Mouse (Mus musculus) cortical plate, adult 2 months (tissue): ENCODE measurements around the gene Hus1. TPM values are rescaled to one million over a fixed set of nuclear protein-coding genes. Genes with fewer than 3 reads are reported as not detected.

Experiments
- H3K27ac ChIP-seq: fragments of 200-500 bp; 2 replicates; pipeline ENCODE4 v1.5.1; 2012; ENCODE audit warnings: low read length, control low read depth, inconsistent platforms; ENCODE audit not compliant: insufficient read depth
- H3K4me1 ChIP-seq: fragments of 200-500 bp; 2 replicates; pipeline ENCODE4 v1.6.1; 2011; ENCODE audit warnings: low read length; ENCODE audit not compliant: control insufficient read depth, insufficient read depth
- H3K4me3 ChIP-seq: fragments of 200-500 bp; 2 replicates; pipeline ENCODE4 v1.5.1; 2011; ENCODE audit warnings: mild to moderate bottlenecking, low read length, control low read depth; ENCODE audit not compliant: insufficient read depth
- CTCF ChIP-seq: fragments of 200-500 bp; IDR thresholded peaks from 2 replicates; pipeline ENCODE4 v1.5.1; 2011; ENCODE audit warnings: mild to moderate bottlenecking, control low read depth, low read length; ENCODE audit not compliant: insufficient read depth; ENCODE audit errors: extremely low read depth
- POLR2A ChIP-seq: fragments of 200-500 bp; IDR thresholded peaks from 2 replicates; pipeline ENCODE4 v1.6.1; 2011; ENCODE audit warnings: mild to moderate bottlenecking, low read length, control low read depth; ENCODE audit not compliant: insufficient read depth; ENCODE audit errors: extremely low read depth
- polyA plus RNA-seq: library from polyadenylated mRNA; depleted of rRNA; stranded (reverse); fragments of >200 nt; gene quantifications from 2 replicates; pipeline ENCODE4 v1.2.3, GENCODE M21; 2012

Gene Hus1
- polyA plus RNA-seq, 1 experiment = 12.8 TPM

DNA sequence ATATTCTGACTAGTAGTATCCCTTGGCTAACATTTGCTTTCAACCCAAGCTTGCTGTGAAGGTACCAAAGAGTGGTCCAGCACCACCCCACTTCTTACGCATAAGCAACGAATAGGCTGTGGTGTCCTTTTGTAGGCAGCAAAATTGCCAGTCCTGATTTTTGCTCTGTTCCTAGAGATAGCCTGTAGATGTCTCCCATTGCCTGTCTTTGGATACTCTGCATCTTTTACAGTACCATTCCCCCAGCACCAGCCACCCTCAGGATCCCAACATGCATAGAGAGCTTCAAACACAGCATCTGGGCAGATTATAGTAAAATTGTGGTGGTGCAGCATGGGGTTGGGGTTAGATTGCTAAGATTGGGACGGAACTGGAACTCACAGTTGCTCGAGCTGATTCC, 22.9 kb downstream of the Hus1 start:
- no peak overlapping the region for H3K4me3 ChIP-seq
- H3K4me1 ChIP-seq = no peaks in the 10 kb centered on the region
- H3K27ac ChIP-seq = no peak overlapping the region
- TF ChIP-seq POLR2A (no peak), CTCF (peak; percentile 31; the same call in 1 of the 2 replicates)

DNA sequence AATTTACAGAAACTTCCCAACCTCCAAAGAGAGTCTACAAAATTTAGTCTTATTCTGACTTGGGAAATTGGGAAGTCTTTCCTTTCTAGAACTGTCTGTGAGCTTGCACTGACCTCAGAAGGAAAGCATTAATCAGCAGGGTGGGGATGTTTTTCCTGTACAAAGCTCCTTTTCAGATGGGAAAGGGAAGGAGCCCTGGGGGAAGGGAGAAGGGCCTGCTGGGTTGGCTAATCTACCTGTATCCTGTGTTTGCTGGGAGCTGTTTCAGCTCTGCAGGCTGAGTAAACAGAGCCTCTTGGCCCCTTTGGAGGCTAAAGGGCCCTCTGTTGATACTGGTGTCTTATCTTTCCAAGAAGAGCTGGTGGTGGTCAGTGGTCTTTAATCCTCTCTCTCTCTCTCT, 24.9 kb downstream of the Hus1 start:
- no peak for TF ChIP-seq CTCF
- TF ChIP-seq POLR2A = no peak
- H3K27ac ChIP-seq = no peak overlapping the region
- no peak overlapping the region for H3K4me3 ChIP-seq
- no peaks in the 10 kb centered on the region for H3K4me1 ChIP-seq

DNA sequence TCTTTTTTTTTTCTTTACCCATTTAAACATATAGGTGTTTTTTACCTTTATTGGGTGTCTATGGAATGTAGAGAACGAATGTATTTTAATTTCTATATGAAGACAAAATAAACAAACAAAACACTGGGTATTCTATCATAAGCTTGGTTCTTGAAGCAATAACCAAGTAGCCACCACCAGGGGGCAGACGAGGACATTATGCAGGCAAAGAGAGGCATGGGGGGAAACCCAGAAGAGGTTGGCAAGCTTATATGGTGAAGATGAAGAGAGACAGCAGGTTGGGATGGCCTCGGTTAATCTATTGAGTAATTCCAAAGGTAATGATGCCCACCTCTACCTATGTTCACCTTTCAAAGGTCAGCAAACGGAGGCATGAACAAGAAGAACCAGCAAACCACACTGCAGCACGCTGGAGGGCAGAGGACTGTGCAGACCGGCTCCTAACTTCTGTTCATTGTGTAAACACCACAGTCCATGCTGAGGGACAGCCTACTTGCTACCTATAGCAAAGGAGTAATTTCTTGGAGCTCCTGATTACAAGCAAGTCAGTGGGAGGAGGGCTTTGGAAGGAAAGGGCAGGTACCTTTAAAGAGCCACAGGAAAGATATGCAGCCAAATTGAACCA, 27.6 kb downstream of the Hus1 start:
- Histone ChIP-seq H3K4me1 (no peaks in the 10 kb centered on the region), H3K27ac (no peak overlapping the region), H3K4me3 (no peak overlapping the region)
- peak; percentile 65 for TF ChIP-seq CTCF
- no peak for TF ChIP-seq POLR2A

DNA sequence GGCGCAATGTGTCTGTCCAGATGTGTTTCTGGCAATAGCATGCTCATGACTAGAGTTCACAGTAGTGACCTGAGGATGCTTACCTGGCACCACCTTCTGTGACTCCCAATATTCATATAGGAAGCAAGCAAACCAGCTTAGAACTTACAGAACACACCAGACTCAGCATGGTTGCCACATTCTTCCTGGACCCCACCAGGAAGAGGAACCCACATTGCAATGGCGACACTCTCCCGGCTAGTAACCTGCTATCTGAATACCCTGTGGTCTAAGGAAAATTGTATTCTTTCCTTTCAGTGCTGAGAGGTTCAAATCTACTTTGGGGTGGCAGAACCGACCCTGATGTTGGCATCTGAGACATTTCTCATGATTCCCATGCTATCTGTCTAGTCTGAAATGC, 32.8 kb downstream of the Hus1 start:
- TF ChIP-seq CTCF (no peak), POLR2A (no peak)
- Histone ChIP-seq H3K4me3 (no peak overlapping the region), H3K4me1 (no peaks in the 10 kb centered on the region), H3K27ac (no peak overlapping the region)

DNA sequence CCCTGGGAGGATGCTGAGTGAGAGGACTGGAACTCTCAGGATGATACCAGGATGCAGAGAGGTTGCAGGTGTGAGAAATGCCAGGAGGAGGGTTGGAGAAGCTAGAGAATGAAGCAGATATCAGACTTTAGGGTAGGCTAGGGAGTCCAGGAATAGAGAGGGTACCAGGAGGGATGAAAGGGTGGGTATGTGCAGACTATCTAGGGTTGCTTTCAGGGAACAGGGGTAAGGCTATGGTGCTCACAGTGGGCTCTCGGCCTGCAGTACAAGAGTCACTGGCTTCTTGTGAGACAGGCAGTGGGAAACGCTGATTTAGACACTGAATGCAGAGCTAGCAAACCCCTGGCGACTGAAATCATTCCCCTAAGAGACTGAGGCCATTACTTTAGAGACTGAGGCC, 37.8 kb downstream of the Hus1 start, which contains the start of gene Pkd1l1:
Gene Pkd1l1, minus strand, starts transcription at position 101 of the 400 bp plus-strand sequence.
- TF ChIP-seq CTCF (no peak), POLR2A (no peak)
- H3K27ac ChIP-seq = no peak within 1 kb of the TSS
- no peak within 1 kb of the TSS for H3K4me3 ChIP-seq
- no peaks in the 10 kb centered on the region for H3K4me1 ChIP-seq

DNA sequence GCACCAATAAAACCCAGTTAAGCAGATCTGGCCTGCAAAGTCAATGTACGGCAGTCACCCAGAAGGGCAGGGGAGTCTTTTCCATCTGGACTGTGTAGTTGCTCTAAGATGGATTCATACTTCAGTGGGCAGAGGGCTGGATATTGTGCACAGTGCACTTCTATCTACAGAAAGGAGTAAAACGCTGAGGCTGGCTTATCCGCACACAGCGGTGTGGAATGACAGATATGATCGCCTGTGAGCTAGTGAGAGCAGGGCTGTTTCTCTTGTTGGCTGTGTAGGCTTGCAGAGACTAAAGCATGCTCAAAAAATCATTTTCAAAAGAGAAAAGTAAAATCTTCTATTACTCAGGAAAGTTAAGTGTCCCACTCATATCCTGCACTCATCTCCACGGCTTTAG, 38.9 kb downstream of the Hus1 start:
- Histone ChIP-seq H3K4me3 (no peak overlapping the region), H3K27ac (no peak overlapping the region), H3K4me1 (no peaks in the 10 kb centered on the region)
- TF ChIP-seq CTCF = no peak
- no peak for TF ChIP-seq POLR2A

DNA sequence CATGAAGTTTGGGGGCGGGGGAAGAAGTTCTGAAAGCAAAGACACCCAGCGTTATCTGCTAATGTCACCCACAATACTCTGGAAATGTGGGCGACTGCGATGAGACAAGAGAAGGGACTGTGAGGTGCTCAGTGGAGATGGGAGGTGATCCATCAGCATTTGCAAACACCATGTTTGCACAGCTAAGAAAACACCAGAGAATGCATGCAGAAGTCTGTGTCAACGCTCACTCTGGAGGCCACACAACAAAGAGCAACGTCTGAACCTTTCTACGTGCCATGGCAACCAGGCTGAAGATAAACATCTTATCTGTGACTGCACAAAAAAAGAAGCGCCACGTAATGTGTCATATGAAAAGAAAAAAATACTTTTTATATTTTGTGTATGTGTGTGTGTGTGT, 40.5 kb downstream of the Hus1 start:
- no peak overlapping the region for H3K27ac ChIP-seq
- H3K4me1 ChIP-seq = no peaks in the 10 kb centered on the region
- no peak overlapping the region for H3K4me3 ChIP-seq
- TF ChIP-seq POLR2A (no peak), CTCF (no peak)

DNA sequence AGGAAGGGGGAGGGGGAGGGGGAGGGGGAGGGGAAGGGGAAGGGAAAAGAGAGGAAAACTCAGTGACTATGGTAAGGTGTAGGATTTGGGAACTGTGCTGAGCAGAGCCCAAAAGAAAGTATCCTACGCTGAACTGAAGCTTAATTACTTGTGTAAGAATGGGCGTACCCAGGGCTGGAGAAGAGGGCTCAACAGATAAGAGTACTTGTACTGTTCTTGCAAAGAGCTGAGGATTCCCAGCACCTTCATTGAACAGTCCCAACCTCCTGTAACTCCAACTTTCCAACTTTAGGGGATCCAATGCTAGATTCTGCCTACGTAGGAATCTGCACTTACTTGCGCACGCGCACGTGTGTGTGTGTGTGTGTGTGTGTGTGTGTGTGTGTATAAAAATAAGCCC, 42.9 kb downstream of the Hus1 start:
- TF ChIP-seq CTCF (no peak), POLR2A (no peak)
- Histone ChIP-seq H3K4me1 (no peaks in the 10 kb centered on the region), H3K4me3 (no peak overlapping the region), H3K27ac (no peak overlapping the region)

DNA sequence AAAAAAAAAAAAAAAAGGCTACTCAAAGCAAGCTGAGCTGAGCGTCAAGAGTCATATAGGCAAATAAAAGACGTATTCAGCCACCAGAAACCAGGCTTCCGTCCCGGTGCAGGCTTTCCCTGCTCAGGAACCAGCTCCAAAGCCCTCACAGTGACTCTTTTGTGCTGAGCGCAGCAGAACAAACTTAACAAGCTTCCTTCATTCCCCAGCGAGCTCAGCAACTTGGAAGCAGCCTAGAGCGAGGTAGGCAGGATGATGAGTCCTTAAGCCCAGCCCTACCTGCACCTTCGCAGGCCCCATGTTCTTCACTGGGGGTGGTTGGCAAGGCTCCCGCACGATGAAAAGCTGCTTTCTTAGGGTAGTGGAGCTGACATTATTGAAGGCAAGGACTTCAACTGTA, 52.4 kb downstream of the Hus1 start:
- Histone ChIP-seq H3K4me1 (no peaks in the 10 kb centered on the region), H3K27ac (0 out of 2 replicates have a peak overlapping the region, but pooled peaks have one; percentile 33), H3K4me3 (no peak overlapping the region)
- TF ChIP-seq CTCF = no peak

DNA sequence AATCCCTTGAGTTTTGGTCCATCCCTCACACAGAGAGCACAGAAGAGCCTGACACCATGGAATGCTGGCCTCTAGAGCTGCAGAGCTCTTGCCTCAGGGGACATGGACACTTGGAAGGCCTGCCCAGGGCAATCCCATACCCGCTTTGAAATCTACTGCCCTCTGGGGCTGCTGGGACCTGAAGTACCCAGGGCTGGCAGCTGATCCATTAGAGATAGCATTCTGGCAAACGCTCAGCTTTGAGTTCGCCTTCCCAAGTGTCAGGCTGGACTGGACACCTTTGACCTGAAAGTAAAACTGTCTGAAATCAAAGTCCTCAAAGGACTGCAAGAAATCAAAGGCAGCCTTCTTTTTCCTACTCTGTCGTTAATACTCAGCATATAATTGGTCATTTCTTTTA, 52.9 kb downstream of the Hus1 start:
- TF ChIP-seq CTCF = no peak
- no peak for TF ChIP-seq POLR2A
- H3K4me3 ChIP-seq = no peak overlapping the region
- no peaks in the 10 kb centered on the region for H3K4me1 ChIP-seq
- H3K27ac ChIP-seq = no peak overlapping the region

DNA sequence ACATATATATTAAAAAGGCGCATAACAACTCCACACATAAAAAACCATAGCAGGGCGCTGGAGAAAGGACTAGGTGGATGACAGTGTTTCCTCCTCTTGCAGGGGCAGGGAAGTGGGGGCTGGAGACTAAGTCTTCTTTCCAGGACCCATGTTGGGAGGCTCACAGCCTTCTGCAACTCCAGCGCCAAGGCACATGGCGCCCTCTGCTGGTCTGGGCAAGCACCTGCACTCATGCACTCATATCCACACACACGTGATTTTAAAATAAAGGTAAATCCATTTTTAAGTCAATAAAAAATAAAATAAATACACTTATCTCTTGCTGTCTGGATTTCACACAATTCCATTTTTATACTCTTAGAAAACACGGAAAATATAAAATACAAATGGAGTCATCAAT, 54.0 kb downstream of the Hus1 start:
- Histone ChIP-seq H3K4me1 (no peaks in the 10 kb centered on the region), H3K4me3 (no peak overlapping the region), H3K27ac (no peak overlapping the region)
- TF ChIP-seq POLR2A (no peak), CTCF (peak; percentile 38)
